17 mouse cellular contexts compared by ENCODE assay signal in the genomic region with DNA sequence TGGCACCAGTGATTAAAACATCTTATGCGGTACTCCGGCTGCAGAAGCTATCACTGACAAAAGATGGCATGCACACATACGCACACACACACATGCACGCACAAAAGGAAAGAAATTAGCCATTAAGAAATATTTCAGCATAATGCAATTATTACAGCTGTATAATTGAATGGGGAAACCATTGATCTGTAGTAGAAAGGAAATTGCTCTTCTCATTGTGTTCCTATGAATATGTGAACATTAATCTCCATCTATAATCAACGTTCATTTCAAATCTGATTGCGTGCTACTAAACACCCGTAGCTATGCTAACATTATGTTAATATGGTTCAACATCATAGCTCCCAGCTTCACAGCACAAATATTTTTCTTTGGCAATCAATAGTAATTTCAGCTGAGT.
"Had no signal": no experiment of that assay in that cellular context is flagged by ENCODE, and none has a peak within 500 bp of the region (broad histone marks: within the 10 kb centered on the region; RNA-seq: fewer than 3 reads in every experiment).

No protein-coding gene starts in this region.

- H3K9ac ChIP-seq: liver, postnatal 0 days; lung, embryonic 15.5 days; midbrain, embryonic 13.5 days; neural tube, embryonic 12.5 days; stomach, embryonic 15.5 days had no signal

- H3K4me3 ChIP-seq: lung, embryonic 15.5 days; megakaryocyte, embryonic 14.5 days; midbrain, embryonic 13.5 days; neural tube, embryonic 12.5 days; stomach, embryonic 15.5 days had no signal

- H3K9me3 ChIP-seq: lung, embryonic 15.5 days; midbrain, embryonic 13.5 days; neural tube, embryonic 12.5 days; stomach, embryonic 15.5 days had no signal

- H3K27ac ChIP-seq: lung, embryonic 15.5 days; macrophage; midbrain, embryonic 13.5 days; neural tube, embryonic 12.5 days; stomach, embryonic 15.5 days; stomach, postnatal 0 days had no signal

- H3K36me3 ChIP-seq: lung, embryonic 15.5 days; midbrain, embryonic 13.5 days; neural tube, embryonic 12.5 days; stomach, embryonic 15.5 days had no signal

- H3K4me2 ChIP-seq: lung, embryonic 15.5 days; midbrain, embryonic 11.5 days; midbrain, embryonic 13.5 days; neural tube, embryonic 12.5 days; stomach, embryonic 15.5 days had no signal

- H3K4me1 ChIP-seq: lung, embryonic 15.5 days; megakaryocyte, embryonic 14.5 days; midbrain, embryonic 13.5 days; neural tube, embryonic 12.5 days; stomach, embryonic 15.5 days had no signal

- DNase-seq: liver, postnatal 0 days; lung, adult 2 months; lung, postnatal 14 days; lung, postnatal 36 days; right cerebral cortex, postnatal 14 days; thymus, adult 2 months; thymus, postnatal 25 days; thymus, postnatal 4 days had no signal

- ATAC-seq: liver, postnatal 0 days; lung, postnatal 0 days; midbrain, embryonic 13.5 days had no signal

- H3K27me3 ChIP-seq: lung, embryonic 15.5 days; megakaryocyte, embryonic 14.5 days; midbrain, embryonic 13.5 days; neural tube, embryonic 12.5 days; stomach, embryonic 15.5 days had no signal
